In the genomic region with DNA sequence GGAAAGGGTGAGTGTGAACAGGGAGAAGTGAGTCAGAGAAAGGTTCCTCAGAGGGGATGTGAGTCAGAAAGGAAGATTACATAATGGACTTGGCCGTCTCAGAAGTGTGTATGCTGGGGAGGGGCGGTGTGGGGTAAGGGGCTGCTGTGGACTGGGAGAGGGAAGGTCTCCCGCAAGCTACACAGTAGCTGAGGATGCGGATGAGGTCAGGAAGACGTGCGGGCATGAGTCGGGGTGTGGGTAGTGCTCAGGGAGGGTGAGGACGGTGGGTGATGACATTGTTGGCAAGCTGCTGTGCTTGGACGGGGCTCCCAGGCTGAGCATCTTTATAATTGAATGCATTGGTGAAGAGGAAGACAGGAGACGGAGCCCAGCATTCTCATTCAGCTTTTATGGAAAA, we compare ENCODE assay signal across 17 mouse cellular contexts.
A peak's percentile ranks its signal among the peaks of the same experiment; 100 is the strongest.
DNase-seq lines count a peak whose midpoint lies in the region; ATAC-seq and TF ChIP-seq lines count a peak whose summit lies in the region.
"Had no signal": no experiment of that assay in that cellular context is flagged by ENCODE, and none has a peak within 500 bp of the region (broad histone marks: within the 10 kb centered on the region; RNA-seq: fewer than 3 reads in every experiment).

No protein-coding gene starts in this region.

- no peaks in the 10 kb centered on the region for H3K9me3 ChIP-seq in lung, postnatal 0 days (ENCODE audit: low read length)
- H3K9me3 ChIP-seq: hindbrain, embryonic 10.5 days; limb, embryonic 10.5 days; liver, embryonic 12.5 days; lung, embryonic 15.5 days; midbrain, embryonic 10.5 days had no signal

- H3K4me3 ChIP-seq in lung, postnatal 0 days (ENCODE audit: low read depth, low read length) = no peak overlapping the region
- H3K4me3 ChIP-seq: hindbrain, embryonic 10.5 days; limb, embryonic 10.5 days; liver, embryonic 12.5 days; lung, embryonic 15.5 days; midbrain, embryonic 10.5 days had no signal

- no peak overlapping the region for H3K4me2 ChIP-seq in lung, postnatal 0 days (replicated peaks; ENCODE audit: low read depth, low read length)
- H3K4me2 ChIP-seq: liver, embryonic 12.5 days; lung, embryonic 15.5 days had no signal

- no peak for DNase-seq in lung, postnatal 0 days (ENCODE audit: low spot score)
- no peak for DNase-seq in lung, postnatal 25 days (ENCODE audit: low spot score)
- DNase-seq in Muller cell, postnatal 12 days (ENCODE audit: inconsistent ontology term) = peak; percentile 37
- peak; percentile 13 for DNase-seq in adrenal gland, postnatal 14 days
- DNase-seq in cerebellum, adult 9-11 months = no peak
- no peak for DNase-seq in layer of hippocampus, adult 9-11 months
- DNase-seq: cerebellum, postnatal 36 days; forebrain, postnatal 0 days; kidney, adult 9 months; kidney, postnatal 4 days; thymus, postnatal 4 days had no signal

- H3K4me1 ChIP-seq in lung, postnatal 0 days (ENCODE audit: insufficient read depth, low read depth, low read length) = peaks cover 4% of the 10 kb centered on the region; the same call in 1 of the 2 replicates
- H3K4me1 ChIP-seq: liver, embryonic 12.5 days had no signal

- no peak overlapping the region for H3K9ac ChIP-seq in lung, postnatal 0 days (replicated peaks; ENCODE audit: low read depth)
- H3K9ac ChIP-seq: forebrain, postnatal 0 days; liver, embryonic 12.5 days; lung, embryonic 15.5 days had no signal

- no peak for TF ChIP-seq EP300 in lung, postnatal 0 days (IDR thresholded peaks at IDR 0.05)

- H3K27ac ChIP-seq in lung, postnatal 0 days (ENCODE audit: low read length) = no peak overlapping the region
- H3K27ac ChIP-seq: hindbrain, embryonic 10.5 days; limb, embryonic 10.5 days; liver, embryonic 12.5 days; lung, embryonic 15.5 days; midbrain, embryonic 10.5 days had no signal

- peak; percentile 62 for ATAC-seq in lung, postnatal 0 days
- 0 out of 2 replicates have a peak, but pooled peaks have one; percentile 1 for ATAC-seq in neutrophil, adult 5-6 weeks (ENCODE audit: extremely low read depth, insufficient number of reproducible peaks, low FRiP score, poor library complexity, severe bottlenecking)
- ATAC-seq: forebrain, postnatal 0 days; liver, embryonic 12.5 days had no signal

- TF ChIP-seq CTCF in lung, postnatal 0 days (IDR thresholded peaks at IDR 0.05) = no peak

- H3K36me3 ChIP-seq in lung, postnatal 0 days (ENCODE audit: insufficient read depth, low read length) = no peaks in the 10 kb centered on the region
- H3K36me3 ChIP-seq: hindbrain, embryonic 10.5 days; limb, embryonic 10.5 days; liver, embryonic 12.5 days; lung, embryonic 15.5 days; midbrain, embryonic 10.5 days had no signal

- WGBS in lung, postnatal 0 days = 77% methylated on average over 10 of the region's 10 CpGs

- no peaks in the 10 kb centered on the region for H3K27me3 ChIP-seq in lung, postnatal 0 days (replicated peaks; ENCODE audit: insufficient read depth, low read length)
- H3K27me3 ChIP-seq: liver, embryonic 12.5 days; lung, embryonic 15.5 days had no signal

Comparison
In these comparisons a context has a peak if more than half of its experiments do, and no peak if none do; other contexts are left out.
1. DNase-seq: peak in Muller cell, postnatal 12 days (single experiment) and adrenal gland, postnatal 14 days (single experiment); none in lung, postnatal 0 days (single experiment), lung, postnatal 25 days (single experiment), cerebellum, adult 9-11 months (single experiment) and layer of hippocampus, adult 9-11 months (single experiment).